Comparison of ENCODE assay signal across 22 mouse cellular contexts in the genomic region with DNA sequence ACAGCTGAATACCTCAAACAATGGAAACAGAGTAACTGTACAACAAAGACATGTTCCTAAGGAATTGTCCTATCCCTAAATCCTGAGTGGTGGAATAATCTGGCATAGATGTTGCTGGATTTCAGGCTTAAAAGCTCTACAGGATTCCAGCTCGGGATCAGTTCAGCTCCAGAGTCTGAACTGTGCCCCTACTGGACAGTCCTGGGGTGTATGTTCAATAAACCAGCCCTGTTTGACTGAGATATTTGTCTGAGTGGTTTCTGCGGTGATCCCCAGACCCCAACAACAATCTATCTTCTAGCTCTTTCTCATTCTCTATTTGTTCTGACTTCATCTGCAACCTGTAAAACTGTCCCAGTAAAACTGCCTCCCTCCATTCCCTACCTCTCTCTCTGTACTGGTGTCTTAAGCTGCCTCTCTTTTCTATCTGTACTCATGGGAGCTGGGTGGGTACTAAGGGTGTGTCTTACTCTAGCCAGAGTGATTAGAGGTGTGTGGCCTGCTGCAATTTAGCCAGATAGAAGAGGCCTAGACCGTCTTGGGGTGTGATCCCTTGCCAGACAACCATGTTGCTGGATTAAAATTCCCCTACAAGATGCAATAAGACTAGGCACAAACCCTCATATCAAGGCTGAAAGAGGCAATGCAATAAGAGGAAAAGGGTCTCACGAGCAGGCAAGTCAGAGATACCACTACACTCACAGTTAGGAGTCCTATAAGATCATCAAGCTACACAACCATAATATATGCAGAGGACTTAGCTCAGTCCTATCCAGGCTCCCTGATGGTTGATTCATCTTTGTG. TPM values are rescaled to one million over a fixed set of nuclear protein-coding genes. Genes with fewer than 3 reads are reported as not detected.
A peak's percentile ranks its signal among the peaks of the same experiment; 100 is the strongest.
DNase-seq lines count a peak whose midpoint lies in the region; ATAC-seq lines count a peak whose summit lies in the region.
"Had no signal": no experiment of that assay in that cellular context is flagged by ENCODE, and none has a peak within 500 bp of the region (broad histone marks: within the 10 kb centered on the region; RNA-seq: fewer than 3 reads in every experiment).

No protein-coding gene starts in this region.

- peak overlapping the region; percentile 25 for H3K4me3 ChIP-seq in liver, embryonic 13.5 days (replicated peaks)
- no peak overlapping the region for H3K4me3 ChIP-seq in stomach, embryonic 15.5 days (replicated peaks)
- H3K4me3 ChIP-seq: embryonic facial prominence, embryonic 13.5 days; gastrocnemius, adult 2 months; heart, embryonic 15.5 days; hindbrain, embryonic 15.5 days; layer of hippocampus, adult 2 months; midbrain, embryonic 13.5 days had no signal

- H3K4me1 ChIP-seq in liver, embryonic 13.5 days (replicated peaks), result peaks cover 41% of the 10 kb centered on the region
- no peaks in the 10 kb centered on the region; the same call in 1 of the 2 replicates for H3K4me1 ChIP-seq in stomach, embryonic 15.5 days
- H3K4me1 ChIP-seq: embryonic facial prominence, embryonic 13.5 days; heart, embryonic 15.5 days; hindbrain, embryonic 15.5 days; midbrain, embryonic 13.5 days had no signal

- 61% methylated on average over 4 of the region's 4 CpGs for WGBS in liver, embryonic 13.5 days (ENCODE audit: insufficient replicate concordance)
- WGBS in stomach, embryonic 15.5 days, result 92% methylated on average over 4 of the region's 4 CpGs

- DNase-seq in spleen, postnatal 36 days (ENCODE audit: low spot score in 2 of 2), result peak; percentile 4 to 5
- DNase-seq in spleen, postnatal 10 days (ENCODE audit: low spot score in 2 of 2), result no peak
- peak; percentile 46 for DNase-seq in liver, embryonic 13.5 days
- no peak for DNase-seq in right cerebral cortex, adult 18-20 months
- no peak for DNase-seq in gastrocnemius, postnatal 14 days
- no peak for DNase-seq in cerebellum, postnatal 4 days (ENCODE audit: low spot score in 2 of 2)
- DNase-seq: cerebellum, adult 8-10 months; gastrocnemius, adult 2 months; heart, adult 18-20 months; heart, postnatal 4 days; kidney, adult 18-20 months; kidney, postnatal 10 days; layer of hippocampus, postnatal 36 days had no signal

- H3K9ac ChIP-seq in liver, embryonic 13.5 days, result peak overlapping the region; percentile 40; the same call in 1 of the 2 replicates
- no peak overlapping the region for H3K9ac ChIP-seq in stomach, embryonic 15.5 days
- H3K9ac ChIP-seq: embryonic facial prominence, embryonic 13.5 days; heart, embryonic 15.5 days; hindbrain, embryonic 15.5 days; midbrain, embryonic 13.5 days had no signal

- peak overlapping the region; percentile 58 for H3K4me2 ChIP-seq in liver, embryonic 13.5 days
- H3K4me2 ChIP-seq in stomach, embryonic 15.5 days, result no peak overlapping the region
- H3K4me2 ChIP-seq: embryonic facial prominence, embryonic 13.5 days; heart, embryonic 15.5 days; hindbrain, embryonic 15.5 days; midbrain, embryonic 13.5 days had no signal

- peak; percentile 100 for ATAC-seq in erythroblast, adult 5-6 weeks (replicated peaks; ENCODE audit: low FRiP score, poor library complexity, severe bottlenecking)
- ATAC-seq in liver, embryonic 13.5 days (ENCODE audit: low read depth), result peak; percentile 100
- peak; percentile 94 for ATAC-seq in stomach, embryonic 15.5 days (ENCODE audit: insufficient read depth, low FRiP score, low read depth)
- ATAC-seq: midbrain, embryonic 13.5 days had no signal

- intact Hi-C loops in gastrocnemius, postnatal 14 days (cut with DNase I; ENCODE audit: low total_unique reads), result no loop called here

- H3K9me3 ChIP-seq in liver, embryonic 13.5 days (replicated peaks), result peaks cover 6% of the 10 kb centered on the region; the same call in 1 of the 2 replicates
- H3K9me3 ChIP-seq in stomach, embryonic 15.5 days, result no peaks in the 10 kb centered on the region
- H3K9me3 ChIP-seq: heart, embryonic 15.5 days had no signal

- H3K36me3 ChIP-seq in liver, embryonic 13.5 days, result peaks cover 28% of the 10 kb centered on the region
- peaks cover 6% of the 10 kb centered on the region; the same call in 1 of the 2 replicates for H3K36me3 ChIP-seq in stomach, embryonic 15.5 days

- H3K27ac ChIP-seq in liver, embryonic 13.5 days, result peak overlapping the region; percentile 83
- no peak overlapping the region for H3K27ac ChIP-seq in stomach, embryonic 15.5 days
- H3K27ac ChIP-seq: embryonic facial prominence, embryonic 13.5 days; gastrocnemius, adult 2 months; heart, embryonic 15.5 days; hindbrain, embryonic 15.5 days; layer of hippocampus, adult 2 months; macrophage; midbrain, embryonic 13.5 days had no signal

- no peaks in the 10 kb centered on the region for H3K27me3 ChIP-seq in liver, embryonic 13.5 days
- H3K27me3 ChIP-seq in stomach, embryonic 15.5 days (replicated peaks), result no peaks in the 10 kb centered on the region
- H3K27me3 ChIP-seq: CH12.LX; embryonic facial prominence, embryonic 13.5 days; heart, embryonic 15.5 days; hindbrain, embryonic 15.5 days; midbrain, embryonic 13.5 days had no signal

RNA-seq across cellular contexts. Expression of gene Impad1, which starts 10.1 kb away (rescaled TPM):
- 13.2 and 17.5 TPM in 2 replicates for total RNA-seq in erythroblast, adult 5-6 weeks (2015; ENCODE audit: low replicate concordance)
- total RNA-seq in erythroblast, adult 5-6 weeks (2017; ENCODE audit: low replicate concordance), result 15.3 and 16.8 TPM in 2 replicates
- polyA plus RNA-seq in liver, embryonic 13.5 days (2015; fragmentation: Nextera tagmentation; extraction: Ambion mirVana), result 7.7 and 9.7 TPM in 2 replicates
- 38.5 and 41.6 TPM in 2 replicates for polyA plus RNA-seq in stomach, embryonic 15.5 days (2015; fragmentation: Nextera tagmentation; extraction: Ambion mirVana)
- 10 to 100 TPM; 22.6 to 23.8 TPM for total RNA-seq in gastrocnemius, postnatal 14 days (2021)

Comparison
In these comparisons a context has a peak if more than half of its experiments do, and no peak if none do; other contexts are left out.
1. DNase-seq: peak in spleen, postnatal 36 days (2 of 2) and liver, embryonic 13.5 days (single experiment); none in spleen, postnatal 10 days (0 of 2), right cerebral cortex, adult 18-20 months (single experiment), gastrocnemius, postnatal 14 days (single experiment) and cerebellum, postnatal 4 days (0 of 2).
2. Peak in every context shown above with its lines, with median percentiles within 50 percentile points of each other: ATAC-seq.